Mouse (Mus musculus) kidney, adult 2 months (tissue): ENCODE data around the gene Fam184b. TPM values are rescaled to one million over a fixed set of nuclear protein-coding genes. Genes with fewer than 3 reads are reported as not detected.

Experiments used
- DNase-seq: peaks from one replicate; pipeline ENCODE4 v3.0.0; 2021
- H3K27ac ChIP-seq: fragments of 200-500 bp; 2 replicates; pipeline ENCODE4 v1.5.1; 2012; ENCODE audit warnings: low read depth, low read length, control low read depth, inconsistent platforms; ENCODE audit not compliant: insufficient read depth
- H3K27me3 ChIP-seq: fragments of 200-500 bp; replicated peaks from 2 replicates; pipeline ENCODE4 v1.6.1; 2012; ENCODE audit warnings: mild to moderate bottlenecking, moderate library complexity, low read length, inconsistent platforms; ENCODE audit not compliant: control insufficient read depth, insufficient read depth
- H3K36me3 ChIP-seq: fragments of 200-500 bp; 2 replicates; pipeline ENCODE4 v1.6.1; 2012; ENCODE audit warnings: mild to moderate bottlenecking, moderate library complexity, low read length, inconsistent platforms; ENCODE audit not compliant: control insufficient read depth, insufficient read depth
- H3K4me1 ChIP-seq: fragments of 200-500 bp; 2 replicates; pipeline ENCODE4 v1.6.1; 2011; ENCODE audit warnings: low read length; ENCODE audit not compliant: control insufficient read depth, insufficient read depth
- H3K4me3 ChIP-seq: fragments of 200-500 bp; 2 replicates; pipeline ENCODE4 v1.5.1; 2011; ENCODE audit warnings: mild to moderate bottlenecking, low read depth, low read length, control low read depth; ENCODE audit not compliant: insufficient read depth
- CTCF ChIP-seq: fragments of 200-500 bp; conservative IDR thresholded peaks from 2 replicates; pipeline ENCODE4 v1.5.1; 2011; ENCODE audit warnings: low read depth, mild to moderate bottlenecking, control low read depth, low read length, moderate library complexity, mixed read lengths; ENCODE audit not compliant: insufficient read depth, insufficient read length
- POLR2A ChIP-seq: fragments of 200-500 bp; IDR thresholded peaks from one replicate; pipeline ENCODE4 v1.6.1; 2011; ENCODE audit warnings: low read depth, low read length, control low read depth
- WGBS: fragments of 180-500 bp; shearing (Covaris S2); methylation state at CpG from one replicate; pipeline ENCODE4 v1.1.7; 2018; 5-methylcytosine and 5-hydroxymethylcytosine counted together
- polyA plus RNA-seq: library from polyadenylated mRNA; depleted of rRNA; stranded (reverse); fragments of >200 nt; gene quantifications from 2 replicates; pipeline ENCODE4 v1.2.3, GENCODE M21; 2012

Fam184b gene
- polyA plus RNA-seq, 1 experiment, result 0.11 TPM

GRCm38 (mm10) chr5:45529696-45530095 is 109.7 kb downstream of the Fam184b start:
- peak; percentile 38 for DNase-seq
- TF ChIP-seq CTCF (no peak), POLR2A (no peak)
- WGBS, result 87% methylated on average over 3 of the region's 3 CpGs
- no peak overlapping the region for H3K4me3 ChIP-seq
- no peaks in the 10 kb centered on the region for H3K27me3 ChIP-seq
- peaks cover 3% of the 10 kb centered on the region; the same call in 1 of the 2 replicates for H3K4me1 ChIP-seq
- H3K36me3 ChIP-seq, result peaks cover 1% of the 10 kb centered on the region; the same call in 1 of the 2 replicates
- no peak overlapping the region for H3K27ac ChIP-seq

DNA sequence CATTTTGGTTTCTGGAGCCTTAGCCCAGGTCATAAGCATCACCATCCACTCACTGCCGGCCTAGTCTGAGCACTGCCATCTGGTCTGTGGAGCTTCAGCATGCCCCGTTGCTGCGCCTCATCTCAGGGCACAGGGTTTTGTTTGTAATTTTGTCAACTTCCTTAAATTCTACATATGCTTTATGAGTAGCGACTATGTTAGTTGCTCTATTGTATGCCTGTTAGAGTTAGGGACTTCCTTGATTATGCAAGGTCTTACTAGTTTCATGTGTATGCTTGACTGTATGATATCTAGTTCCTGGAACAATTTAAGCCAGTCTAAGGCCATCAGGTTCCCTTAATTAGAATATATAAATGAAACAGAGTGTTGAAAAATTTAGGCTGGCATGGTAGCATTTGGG is 113.1 kb downstream of the Fam184b start:
- no peak for DNase-seq
- H3K4me3 ChIP-seq, result no peak overlapping the region
- H3K27me3 ChIP-seq, result no peaks in the 10 kb centered on the region
- H3K36me3 ChIP-seq, result peaks cover 3% of the 10 kb centered on the region
- H3K4me1 ChIP-seq, result no peaks in the 10 kb centered on the region; the same call in 1 of the 2 replicates
- no peak overlapping the region for H3K27ac ChIP-seq
- no peak for TF ChIP-seq POLR2A
- TF ChIP-seq CTCF, result no peak
- WGBS, result 88% methylated on average over 4 of the region's 4 CpGs

- Histone ChIP-seq H3K4me1 (no peaks in the 10 kb centered on the region; the same call in 1 of the 2 replicates), H3K36me3 (peaks cover 3% of the 10 kb centered on the region), H3K4me3 (no peak overlapping the region), H3K27me3 (no peaks in the 10 kb centered on the region), H3K27ac (no peak overlapping the region)
- no peak for TF ChIP-seq POLR2A
- TF ChIP-seq CTCF, result no peak
- peak; percentile 59 for DNase-seq
- 71% methylated on average over 10 of the region's 10 CpGs for WGBS
Measured at GRCm38 (mm10) chr5:45525101-45525500, 114.3 kb downstream of the Fam184b start.

DNA sequence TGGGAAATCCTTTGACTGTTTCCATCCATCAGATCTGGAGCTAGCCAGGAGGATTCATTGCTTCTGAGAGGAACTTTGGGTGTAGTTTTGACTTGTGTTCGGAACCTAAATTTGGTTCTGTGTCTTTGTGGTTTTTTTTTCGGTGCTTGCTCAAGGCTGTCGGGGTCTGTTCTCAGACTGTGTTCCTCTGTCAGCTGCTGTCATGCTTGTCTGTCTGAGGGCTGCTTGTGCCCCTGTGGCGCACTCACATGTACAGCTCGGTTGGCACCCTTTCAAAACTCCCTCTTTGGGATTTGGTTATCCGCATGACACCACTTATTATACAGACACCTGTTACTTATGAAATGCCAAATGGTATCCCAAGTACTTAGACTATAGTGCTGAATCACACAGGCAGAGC is 117.8 kb downstream of the Fam184b start:
- TF ChIP-seq POLR2A (no peak), CTCF (no peak)
- WGBS, result 72% methylated on average over 6 of the region's 6 CpGs
- Histone ChIP-seq H3K27ac (no peak overlapping the region), H3K4me1 (peaks cover 4% of the 10 kb centered on the region; the same call in 1 of the 2 replicates), H3K36me3 (peaks cover 3% of the 10 kb centered on the region), H3K27me3 (no peaks in the 10 kb centered on the region), H3K4me3 (peak overlapping the region; percentile 7; the same call in 1 of the 2 replicates)
- no peak for DNase-seq

GRCm38 (mm10) chr5:45520809-45521110 is 118.7 kb downstream of the Fam184b start:
- DNase-seq, result no peak
- WGBS, result 3% methylated on average over 5 of the region's 5 CpGs
- no peak for TF ChIP-seq CTCF
- TF ChIP-seq POLR2A, result no peak

GRCm38 (mm10) chr5:45519960-45520808 is 119.2 kb downstream of the Fam184b start, which contains the start of gene Med28:
TSS of gene Med28 (plus strand) at chr5:45520229.
- WGBS, result 1% methylated on average over 56 of the region's 56 CpGs
- Histone ChIP-seq H3K36me3 (peaks cover 3% of the 10 kb centered on the region), H3K4me3 (peak within 1 kb of the TSS; percentile 94), H3K4me1 (peaks cover 8% of the 10 kb centered on the region; the same call in 1 of the 2 replicates), H3K27me3 (no peaks in the 10 kb centered on the region), H3K27ac (peak within 1 kb of the TSS; percentile 79)
- DNase-seq, result peak; percentile 97
- peak; percentile 47 for TF ChIP-seq POLR2A
- no peak for TF ChIP-seq CTCF

More at GRCm38 (mm10) chr5:45520809-45521110, 118.7 kb downstream of the Fam184b start:
- Histone ChIP-seq H3K4me1 (peaks cover 8% of the 10 kb centered on the region; the same call in 1 of the 2 replicates), H3K27me3 (no peaks in the 10 kb centered on the region), H3K4me3 (peak overlapping the region; percentile 94), H3K27ac (peak overlapping the region; percentile 21; the same call in 1 of the 2 replicates), H3K36me3 (peaks cover 3% of the 10 kb centered on the region)

- WGBS, result 84% methylated on average over 10 of the region's 10 CpGs
- DNase-seq, result peak; percentile 85
- no peak overlapping the region for H3K4me3 ChIP-seq
- TF ChIP-seq CTCF, result no peak
- no peak for TF ChIP-seq POLR2A
- H3K36me3 ChIP-seq, result no peaks in the 10 kb centered on the region; the same call in 1 of the 2 replicates
- no peaks in the 10 kb centered on the region for H3K27me3 ChIP-seq
- peak overlapping the region; percentile 96 for H3K27ac ChIP-seq
- H3K4me1 ChIP-seq, result peaks cover 14% of the 10 kb centered on the region; the same call in 1 of the 2 replicates
Measured at GRCm38 (mm10) chr5:45515151-45515743, 124.2 kb downstream of the Fam184b start.
